Mouse (Mus musculus) left cerebral cortex, adult 18-20 months (tissue): ENCODE results near the gene Rrbp1. TPM values are rescaled to one million over a fixed set of nuclear protein-coding genes. Genes with fewer than 3 reads are reported as not detected.
A peak's percentile ranks its signal among the peaks of the same experiment; 100 is the strongest.

Source experiments
- DNase-seq, 2 experiments: peaks; one replicate each; pipeline ENCODE4 v3.0.0; 2021 to 2022; ENCODE audit warnings: low spot score in 2 of 2, mixed read lengths in 1 of 2
- long read RNA-seq, 2 experiments: library from polyadenylated mRNA; stranded (forward); transcript quantifications; one replicate each; pipeline ENCODE4 v2.0.0; 2021
- total RNA-seq, 2 experiments: library from RNA; stranded (reverse); gene quantifications; 2 replicates each; pipeline ENCODE4 v1.2.3; 2021

The Rrbp1 gene
- total RNA-seq: 10 to 100 TPM; 57.2 to 58.9 TPM
- long read RNA-seq, experiment 1, full-length matches to known transcripts: 4 of 16 reads
- long read RNA-seq, experiment 1, partial matches to known transcripts: 9 of 16 reads
- long read RNA-seq, experiment 1, other reads (novel, unspliced or antisense): 3 of 16 reads
- long read RNA-seq, experiment 2, partial matches to known transcripts: 5 of 7 reads
- long read RNA-seq, experiment 2, other reads (novel, unspliced or antisense): 2 of 7 reads

DNA sequence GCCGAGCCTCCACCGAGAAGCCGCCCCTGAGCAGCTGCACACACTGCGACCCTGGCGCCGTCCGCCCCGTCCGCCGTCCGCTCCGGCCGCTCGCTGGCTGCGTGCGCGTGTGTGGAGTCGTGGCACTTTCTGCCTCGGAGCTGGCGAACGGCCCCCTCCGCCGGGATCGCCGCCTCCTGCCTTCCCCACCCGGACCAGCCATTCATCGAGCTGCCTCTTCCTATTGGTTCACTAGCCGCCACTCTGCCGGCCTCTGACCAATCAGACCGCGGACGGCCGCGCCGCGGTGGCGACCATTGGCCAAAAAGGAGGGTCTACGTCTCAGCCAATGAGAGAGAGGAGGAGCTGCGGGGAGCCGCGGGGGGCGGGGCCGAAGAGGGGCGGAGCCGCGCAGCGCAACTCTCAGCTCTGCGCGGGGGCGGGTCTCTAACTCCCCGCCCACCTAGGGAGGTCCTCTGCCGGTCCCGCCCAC is at the start of gene Rrbp1:
Gene Rrbp1, minus strand, starts transcription at position 184 of the 472 bp plus-strand sequence.
- peak; percentile 96 to 99 for DNase-seq

GRCm38 (mm10) chr2:144057735-144058134 is 46.7 kb upstream of the Rrbp1 start:
- DNase-seq: no peak

DNA sequence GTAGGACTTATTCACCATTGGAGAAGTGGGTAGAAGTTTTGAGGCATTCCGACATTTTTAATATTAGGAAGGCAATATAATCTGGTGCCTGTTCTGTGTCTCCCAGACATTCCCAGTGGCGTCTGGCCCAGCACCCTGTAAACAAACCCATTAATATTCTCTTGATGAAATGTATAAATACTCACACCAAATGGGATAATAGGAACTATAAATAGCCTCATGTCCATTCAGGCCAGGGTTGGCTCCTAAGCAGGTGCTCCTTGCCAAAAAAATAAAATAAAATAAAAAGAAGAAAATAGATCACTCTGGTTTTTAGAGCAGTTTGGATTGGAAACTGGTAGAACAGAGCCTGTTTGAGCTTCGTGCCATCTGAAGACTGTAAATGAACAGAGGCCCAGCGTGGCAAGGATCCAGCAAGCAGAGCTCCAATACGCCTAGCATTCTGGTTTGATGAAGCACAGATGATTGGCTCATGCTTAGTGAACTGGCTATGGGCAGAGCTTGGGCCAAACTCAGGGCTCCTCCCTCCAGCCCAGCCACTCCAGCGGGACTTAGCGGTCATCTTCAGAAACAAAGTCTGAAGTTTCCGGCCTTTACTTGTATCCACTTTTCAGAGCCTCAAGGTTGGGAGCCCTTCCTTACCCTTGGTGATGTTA is 41.5 kb upstream of the Rrbp1 start:
- peak; percentile 38 to 40 for DNase-seq

GRCm38 (mm10) chr2:144050861-144051260 is 39.8 kb upstream of the Rrbp1 start:
- no peak for DNase-seq

- DNase-seq: no peak
Measured at GRCm38 (mm10) chr2:144050146-144050680, 39.1 kb upstream of the Rrbp1 start.

- DNase-seq: no peak
Measured at GRCm38 (mm10) chr2:144046916-144047315, 35.9 kb upstream of the Rrbp1 start.

GRCm38 (mm10) chr2:144045756-144046560 is 34.9 kb upstream of the Rrbp1 start:
- peak in 1 of 2 experiments; percentile 7 for DNase-seq

- peak; percentile 76 to 77 for DNase-seq
Measured at GRCm38 (mm10) chr2:144044726-144045125, 33.7 kb upstream of the Rrbp1 start.

DNA sequence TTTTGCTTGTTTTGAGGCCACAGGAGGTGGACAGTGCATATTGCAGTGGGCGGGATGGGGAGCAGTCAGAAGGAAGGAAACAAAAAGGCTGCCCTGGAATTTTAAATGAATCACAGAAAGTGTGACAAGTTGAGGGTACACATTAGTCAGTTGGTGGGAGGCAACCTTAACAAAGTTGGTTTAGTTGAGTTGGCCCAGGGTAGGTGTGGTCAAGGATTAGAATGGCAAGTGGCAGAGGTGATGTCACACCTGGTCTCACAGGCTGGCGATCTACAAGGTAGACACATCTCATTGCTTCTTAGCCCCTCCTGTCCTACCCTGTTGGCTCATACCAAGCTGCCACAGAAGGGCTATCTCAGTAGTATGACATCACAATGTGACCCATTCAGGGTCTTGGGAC is 21.6 kb upstream of the Rrbp1 start, which contains the start of gene Banf2:
Gene Banf2, plus strand, starts transcription at position 396 of the 400 bp plus-strand sequence.
- no peak for DNase-seq

DNA sequence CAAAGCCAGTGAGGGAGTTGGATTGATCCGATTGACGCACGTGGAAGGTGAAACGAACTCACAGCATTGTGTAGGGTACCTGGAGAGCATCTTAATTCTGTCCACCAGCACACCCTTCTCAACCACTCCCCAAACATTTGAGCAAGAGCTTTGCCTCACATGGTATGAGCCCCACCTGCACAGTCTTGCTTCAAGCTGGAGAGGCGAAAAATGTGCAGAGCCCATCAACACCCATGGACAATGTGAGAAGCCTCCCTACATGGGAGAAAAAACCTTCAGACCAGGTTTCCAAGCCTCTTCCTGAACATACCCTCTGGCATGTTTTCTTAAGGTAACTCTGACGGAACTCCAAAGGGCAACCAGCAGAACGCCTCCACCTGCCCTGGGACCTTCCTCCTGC is 19.7 kb upstream of the Rrbp1 start:
- no peak for DNase-seq

GRCm38 (mm10) chr2:144026456-144026855 is 15.4 kb upstream of the Rrbp1 start:
- no peak for DNase-seq

- no peak for DNase-seq
Measured at GRCm38 (mm10) chr2:144025361-144025760, 14.3 kb upstream of the Rrbp1 start.

DNA sequence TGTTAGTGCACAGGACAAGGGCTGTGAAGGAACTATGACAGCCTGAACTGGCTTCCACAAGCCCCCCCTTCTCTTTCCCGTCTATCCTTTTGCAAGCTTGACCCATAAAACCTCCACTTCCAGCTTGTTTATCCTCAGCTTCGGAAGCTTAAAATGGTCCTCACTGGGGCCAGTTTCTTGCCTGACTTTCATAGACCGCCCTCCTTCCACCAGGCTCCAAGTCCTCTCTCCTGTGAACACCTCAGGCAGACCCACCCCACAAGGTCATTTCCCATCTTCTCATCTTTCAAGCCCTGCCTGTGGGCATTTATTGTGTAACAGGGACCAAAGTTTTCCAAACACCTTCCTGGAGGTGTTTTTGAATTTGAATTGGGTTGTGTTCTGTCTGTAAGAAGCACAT is 11.4 kb upstream of the Rrbp1 start:
- DNase-seq: no peak

DNA sequence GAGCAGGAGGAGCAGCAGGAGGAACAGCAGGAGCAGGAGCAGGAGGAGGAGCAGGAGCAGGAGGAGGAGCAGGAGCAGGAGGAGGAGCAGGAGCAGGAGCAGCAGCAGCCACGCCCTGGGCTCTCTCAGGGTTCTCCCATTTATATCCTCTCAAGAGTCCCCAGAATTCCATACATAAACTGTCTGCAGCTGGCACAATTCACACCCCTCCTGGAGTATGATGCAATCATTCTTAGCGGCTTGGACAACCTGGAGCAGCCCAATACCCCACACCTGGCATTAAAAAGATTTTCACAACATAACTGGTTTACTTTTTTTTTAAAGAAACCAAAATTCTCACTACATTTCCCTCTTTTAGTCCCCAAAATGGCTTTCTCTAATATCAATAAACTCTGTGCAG is 8.9 kb upstream of the Rrbp1 start:
- no peak for DNase-seq

DNA sequence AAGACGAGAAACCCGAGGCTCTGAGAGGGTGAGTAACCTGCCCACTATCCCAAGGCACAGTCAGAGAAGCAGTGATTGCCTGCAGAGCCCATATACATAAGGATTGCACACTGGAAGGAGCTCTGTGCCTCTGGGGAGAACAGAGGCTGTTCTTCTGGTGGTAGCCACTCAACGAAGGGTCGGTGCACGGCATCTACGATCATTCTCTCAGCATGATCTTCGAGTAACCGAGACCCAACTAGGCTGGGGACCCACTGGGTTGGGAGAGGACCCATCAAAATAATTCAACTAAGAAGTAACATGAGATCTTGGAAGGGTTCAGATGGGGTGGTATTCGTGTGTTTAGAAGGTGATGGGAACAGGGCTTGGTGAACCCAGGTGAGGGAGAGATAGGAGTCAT is 4.8 kb upstream of the Rrbp1 start:
- no peak for DNase-seq

DNA sequence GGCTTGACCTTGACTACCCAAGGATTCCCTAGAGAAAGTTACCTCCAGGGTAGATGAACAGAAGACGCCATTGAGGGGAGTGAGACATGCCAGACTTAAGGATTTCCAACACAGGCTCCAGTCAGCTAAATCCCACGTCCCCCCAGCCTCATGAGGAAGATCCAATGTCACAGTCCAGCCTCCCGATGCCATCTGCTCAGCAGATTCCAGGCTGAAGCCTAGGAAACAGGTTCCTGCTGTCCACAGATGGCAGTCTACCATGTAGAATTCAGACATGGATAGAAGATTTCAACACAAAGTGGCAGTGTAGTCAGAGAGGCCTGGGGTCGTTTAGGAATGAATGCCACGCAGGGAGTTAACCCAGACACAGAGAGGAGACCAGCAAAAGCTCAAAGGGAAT is 3.4 kb upstream of the Rrbp1 start:
- DNase-seq: no peak

DNA sequence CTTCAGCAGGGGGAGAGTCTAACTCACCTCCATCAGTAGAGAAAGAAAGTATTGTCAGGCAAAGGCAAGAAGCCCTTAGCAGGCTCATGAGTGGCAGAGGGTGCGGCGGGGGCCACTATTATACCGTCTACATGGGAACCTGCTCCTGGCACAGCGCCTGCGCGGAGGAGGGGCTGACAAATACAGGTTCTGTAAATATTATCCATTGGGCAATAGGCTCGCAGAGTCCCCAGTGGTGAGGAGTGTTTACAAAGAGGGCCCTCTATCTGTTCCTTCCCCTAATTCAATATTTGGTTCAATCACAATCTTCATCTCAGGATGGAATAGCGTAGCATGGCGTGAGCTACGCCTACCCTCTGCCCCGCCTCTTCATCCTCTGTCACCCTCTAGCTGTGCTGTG is 3.0 kb upstream of the Rrbp1 start:
- no peak for DNase-seq

DNA sequence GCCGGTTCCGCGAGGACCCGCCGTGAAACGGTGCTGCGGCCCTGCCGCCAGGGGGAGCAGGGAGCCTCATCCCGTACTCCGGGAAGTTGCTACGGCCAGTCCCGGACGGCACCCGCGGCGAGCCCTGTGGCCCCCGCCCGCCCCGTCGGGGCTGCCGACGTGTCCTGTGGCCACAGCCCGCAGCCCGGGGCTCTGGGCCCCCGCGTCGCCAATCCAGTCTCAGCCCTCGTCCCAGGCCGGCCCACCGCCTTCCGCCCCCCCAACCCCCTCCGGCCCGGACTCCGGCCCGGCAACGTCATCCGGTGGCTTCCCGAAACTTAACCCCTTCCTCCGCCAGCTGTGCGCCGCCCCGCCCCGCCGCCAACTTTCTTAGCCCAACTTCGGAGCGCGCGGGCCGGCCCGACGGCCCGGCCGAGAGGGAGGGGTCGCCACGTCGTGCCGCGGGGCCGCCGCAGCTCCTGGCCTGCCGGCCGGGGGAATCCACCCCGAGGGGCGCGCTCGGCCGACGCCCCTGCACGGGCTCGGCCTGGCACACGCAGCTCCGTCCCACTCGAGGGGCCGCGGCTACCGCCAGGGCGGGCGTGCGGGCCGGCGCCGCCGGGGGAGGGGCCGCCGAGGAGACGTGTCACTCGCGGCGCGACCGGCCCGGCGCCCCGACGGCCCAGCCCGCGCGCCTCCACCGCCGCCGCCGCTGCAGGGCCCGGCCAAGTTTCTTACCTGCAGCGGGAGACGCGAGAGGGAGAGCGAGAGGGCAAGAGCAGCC is 600 bp downstream of the Rrbp1 start:
- DNase-seq: peak; percentile 53 to 61

DNA sequence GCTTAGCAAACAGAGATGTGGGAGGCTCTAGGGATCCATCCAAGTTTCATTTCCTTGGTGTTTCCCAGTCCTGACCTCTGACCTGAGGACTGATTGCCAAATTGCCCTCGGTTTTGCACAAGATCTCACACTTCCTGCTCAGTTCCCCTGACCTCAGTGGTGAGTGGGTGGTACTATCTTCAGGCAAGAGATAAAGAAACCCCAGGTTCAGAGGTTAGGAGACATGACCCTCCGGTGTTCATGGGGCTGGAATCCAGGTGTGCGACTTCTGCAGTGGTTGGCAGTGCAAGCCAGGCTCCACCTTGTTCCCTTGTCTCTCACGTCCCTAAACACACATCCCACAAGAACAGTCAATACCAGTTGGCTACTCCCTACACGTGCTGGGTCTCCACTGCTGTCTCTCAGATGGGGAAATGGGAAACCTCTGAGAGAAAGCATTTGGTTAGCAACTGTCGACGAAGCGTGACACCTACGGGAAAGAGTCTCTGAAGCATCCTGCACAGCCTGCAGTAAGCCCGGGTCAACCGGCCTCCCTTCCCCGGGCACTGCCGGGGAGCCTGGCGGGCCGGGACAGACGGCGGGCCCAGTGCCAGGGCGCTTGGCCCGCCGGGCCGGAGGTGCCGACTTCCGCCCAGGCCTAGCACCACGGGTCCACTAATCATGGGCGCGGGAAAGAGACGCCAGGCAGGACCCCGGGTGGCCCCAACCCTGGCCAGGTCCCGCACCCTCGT is 1.3 kb downstream of the Rrbp1 start:
- DNase-seq: no peak

- DNase-seq: no peak
Measured at GRCm38 (mm10) chr2:144009081-144009480, 2.0 kb downstream of the Rrbp1 start.
